Mouse (Mus musculus) left cerebral cortex, postnatal 36 days (tissue): ENCODE results near the gene Otub1. TPM values are rescaled to one million over a fixed set of nuclear protein-coding genes. Genes with fewer than 3 reads are reported as not detected.

Experiments used
- DNase-seq, 2 experiments: peaks; one replicate each; pipeline ENCODE4 v3.0.0; 2021 to 2022; ENCODE audit warnings: low spot score in 2 of 2, mixed read lengths in 1 of 2
- intact Hi-C: fragments of 180-260 bp; cut with DNase I; formaldehyde crosslinking; loops from one replicate; pipeline ENCODE4 v1.15.1; 2025
- total RNA-seq, 2 experiments: library from RNA; stranded (reverse); gene quantifications; 2 replicates each; pipeline ENCODE4 v1.2.3; 2021

The Otub1 gene
- total RNA-seq, 2 experiments from 2014 or later: 253 to 285 TPM

DNA sequence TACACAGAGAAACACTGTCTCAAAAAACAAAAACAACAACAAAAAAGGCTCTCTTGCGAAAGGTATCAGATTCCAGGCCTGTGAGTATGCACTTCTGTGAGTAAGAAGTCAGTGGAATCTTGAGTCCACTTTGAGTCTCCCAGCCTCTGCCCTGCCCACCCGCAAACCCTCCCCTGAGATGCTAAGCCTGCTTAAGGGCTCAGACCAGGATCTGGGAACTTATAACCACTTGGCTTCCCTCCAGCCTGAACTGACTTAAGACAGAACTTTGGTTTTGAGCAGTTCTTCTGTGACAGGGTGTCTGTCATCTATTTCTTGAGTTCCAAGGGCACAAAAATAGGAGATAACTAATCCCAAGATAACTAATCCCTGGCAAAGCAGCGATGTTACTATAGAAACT lies 6.9 kb upstream of the Otub1 start:
- DNase-seq: no peak
- intact Hi-C loops: no loop called here

- intact Hi-C loops: no loop called here
- DNase-seq: no peak
Observed at GRCm38 (mm10) chr19:7212216-7212615, 6.1 kb upstream of the Otub1 start.

- DNase-seq: no peak
- intact Hi-C loops: no loop called here
Observed at GRCm38 (mm10) chr19:7209907-7210646, 4.0 kb upstream of the Otub1 start.

DNA sequence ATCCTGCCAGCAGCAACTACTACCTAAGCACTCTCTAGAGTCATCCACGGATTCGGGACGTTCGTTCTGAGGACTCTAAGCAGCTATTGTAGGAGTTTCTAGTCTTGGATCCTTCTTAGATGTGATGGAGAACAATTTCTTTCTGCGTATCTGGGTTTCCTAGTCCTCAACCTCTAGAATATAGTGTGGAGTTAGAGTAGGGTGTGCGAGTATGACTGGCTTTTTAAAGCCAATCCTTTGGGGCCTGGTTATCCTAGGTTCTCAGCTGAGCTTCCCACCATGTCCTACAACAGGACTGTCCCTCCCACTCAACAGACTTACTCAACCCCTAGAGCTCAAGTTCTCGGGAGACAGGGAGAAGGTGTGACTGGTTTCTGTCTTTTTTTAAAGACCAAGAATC lies 790 bp downstream of the Otub1 start:
- DNase-seq: no peak
- intact Hi-C loops: no loop called here

GRCm38 (mm10) chr19:7204898-7205297 lies 1.2 kb downstream of the Otub1 start:
- intact Hi-C loops: no loop called here
- no peak for DNase-seq

DNA sequence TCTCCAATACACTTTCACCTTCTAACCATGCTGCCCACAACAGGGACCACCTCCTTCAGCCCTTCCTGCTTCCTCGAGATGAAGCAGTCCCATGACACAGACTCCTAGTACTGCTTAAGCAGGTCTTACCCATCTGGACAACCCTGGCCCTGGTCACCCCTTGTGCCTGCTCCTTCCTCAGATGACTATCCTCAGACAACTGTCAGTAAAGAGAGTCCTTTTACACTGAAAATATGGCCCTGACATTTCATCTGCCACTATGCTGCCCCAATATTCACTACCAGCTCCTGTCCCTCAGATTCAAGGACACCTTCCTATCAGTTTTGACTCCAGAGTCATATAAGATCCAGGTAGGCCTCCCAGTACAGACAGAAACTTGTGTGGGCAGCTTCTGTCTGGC lies 5.7 kb downstream of the Otub1 start:
- intact Hi-C loops: no loop called here
- DNase-seq: no peak

DNA sequence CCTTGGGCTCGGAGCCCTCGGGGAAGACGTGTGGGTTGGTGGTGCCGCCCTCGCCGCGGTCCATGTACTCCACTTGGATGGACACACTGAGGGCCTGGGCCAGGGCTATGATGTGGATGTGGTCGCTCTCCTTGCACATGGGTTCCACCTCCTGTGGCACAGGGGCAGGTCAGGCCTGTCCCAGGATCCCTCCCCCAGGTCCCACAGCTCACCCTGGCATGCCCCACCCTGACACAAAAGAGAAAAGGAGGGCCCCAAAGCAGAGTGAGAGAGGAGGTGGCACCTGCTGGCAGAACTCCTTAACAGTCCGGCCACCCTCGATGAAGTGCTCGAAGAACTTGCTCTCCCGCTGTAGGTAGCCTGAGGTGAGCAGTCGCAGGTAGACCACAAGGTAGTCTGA lies 7.0 kb downstream of the Otub1 start:
- DNase-seq: no peak
- intact Hi-C loops: no loop called here

DNA sequence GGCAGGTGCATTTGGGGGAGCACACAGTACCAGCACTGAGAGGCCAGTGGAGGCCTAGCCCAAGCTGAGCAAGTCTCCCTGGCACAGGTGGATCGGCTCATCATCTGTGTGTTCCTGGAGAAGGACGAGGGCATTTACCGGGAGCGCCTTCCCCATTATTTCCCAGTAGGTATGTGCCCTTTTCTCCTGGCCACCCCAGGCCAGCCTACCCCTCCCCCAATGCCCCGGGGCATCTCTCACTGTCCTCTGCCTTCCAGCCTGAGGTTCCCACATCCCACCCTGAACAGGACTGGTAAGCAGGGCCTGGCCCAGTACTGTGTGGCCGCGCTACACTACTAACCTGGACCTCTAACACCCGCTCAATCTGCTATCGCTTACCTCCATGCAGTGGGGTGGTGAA lies 8.7 kb downstream of the Otub1 start:
- no peak for DNase-seq
- intact Hi-C loops: no loop called here

DNA sequence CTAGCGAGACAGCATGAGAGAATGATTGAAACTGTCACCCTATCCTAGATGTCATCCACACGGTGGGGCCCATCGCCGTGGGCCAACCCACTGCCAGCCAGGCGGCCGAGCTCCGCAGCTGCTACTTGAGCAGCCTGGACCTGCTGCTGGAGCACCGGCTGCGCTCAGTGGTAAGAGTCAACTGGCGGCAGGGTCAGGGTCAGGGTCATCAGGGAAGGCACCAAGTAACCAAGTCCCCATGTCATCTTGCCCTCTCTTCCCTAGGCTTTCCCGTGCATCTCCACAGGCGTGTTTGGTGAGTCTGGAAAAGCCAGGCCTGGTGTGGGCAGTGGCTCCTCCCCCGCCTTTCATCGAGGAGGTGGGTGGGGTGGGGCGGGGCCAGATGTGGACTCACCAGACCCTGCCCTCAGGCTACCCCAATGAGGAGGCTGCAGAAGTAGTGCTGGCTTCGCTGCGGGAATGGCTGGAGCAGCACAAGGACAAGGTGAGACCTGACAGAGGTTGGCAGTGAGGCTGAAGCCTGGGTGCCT lies 9.3 kb downstream of the Otub1 start:
- intact Hi-C loops: loop anchor here (1.0 kb wide), 1 partner anchor 133 kb away; no protein-coding TSS in a partner anchor
- no peak for DNase-seq

- intact Hi-C loops: loop anchor here (1.0 kb wide), 1 partner anchor 132 kb away; no protein-coding TSS in a partner anchor
- DNase-seq: peak; percentile 49 to 59
Observed at GRCm38 (mm10) chr19:7195900-7196728, 10.0 kb downstream of the Otub1 start.

GRCm38 (mm10) chr19:7192561-7192967 lies 13.6 kb downstream of the Otub1 start:
- intact Hi-C loops: no loop called here

DNA sequence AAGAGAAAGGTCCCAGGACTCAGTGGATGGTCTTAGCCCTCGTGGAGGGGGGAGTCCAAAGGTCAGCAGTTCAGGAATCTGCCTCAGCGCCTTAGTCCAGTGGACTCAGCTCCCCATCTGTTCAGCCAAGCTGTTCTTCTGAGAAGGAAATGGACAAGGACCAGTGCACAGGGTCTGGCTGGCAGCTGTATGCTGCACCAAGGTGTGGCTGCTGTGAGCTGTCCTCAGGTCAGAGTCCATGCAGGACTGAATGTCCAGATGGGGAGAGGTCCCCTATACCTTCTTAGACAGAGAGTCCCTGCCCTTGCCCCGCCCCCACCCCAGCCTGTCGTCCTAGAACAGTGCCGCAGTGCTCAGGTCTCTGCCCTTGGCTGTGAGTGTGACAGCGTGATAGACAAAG lies 14.5 kb downstream of the Otub1 start:
- intact Hi-C loops: no loop called here
- no peak for DNase-seq

More at GRCm38 (mm10) chr19:7192561-7192967, 13.6 kb downstream of the Otub1 start:
- DNase-seq: no peak

GRCm38 (mm10) chr19:7190986-7191385 lies 15.1 kb downstream of the Otub1 start:
- intact Hi-C loops: no loop called here

DNA sequence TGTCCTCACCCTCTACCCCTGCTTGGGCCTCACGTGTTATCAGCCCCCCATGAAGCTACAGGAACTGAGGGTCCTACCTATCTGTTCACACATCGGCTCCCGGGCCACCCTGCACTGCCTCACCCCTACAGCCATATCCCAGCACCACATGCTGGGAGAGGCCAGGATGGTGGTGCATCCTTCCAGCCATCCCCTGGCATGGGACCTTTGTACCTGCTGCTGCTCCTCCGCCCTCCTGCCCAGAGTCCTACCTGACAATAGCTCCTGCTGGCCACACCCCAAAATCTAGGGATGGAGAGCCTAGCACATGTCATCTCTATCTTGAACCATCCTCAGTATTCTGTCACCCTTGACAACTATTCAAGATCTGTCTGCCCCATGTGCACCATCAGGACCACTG lies 17.1 kb downstream of the Otub1 start:
- DNase-seq: no peak
- intact Hi-C loops: no loop called here

More at GRCm38 (mm10) chr19:7190986-7191385, 15.1 kb downstream of the Otub1 start:
- DNase-seq: no peak

- no peak for DNase-seq
- intact Hi-C loops: no loop called here
Observed at GRCm38 (mm10) chr19:7187157-7187556, 19.0 kb downstream of the Otub1 start.

- DNase-seq: no peak
- intact Hi-C loops: no loop called here
Observed at GRCm38 (mm10) chr19:7185715-7186291, 20.3 kb downstream of the Otub1 start.

DNA sequence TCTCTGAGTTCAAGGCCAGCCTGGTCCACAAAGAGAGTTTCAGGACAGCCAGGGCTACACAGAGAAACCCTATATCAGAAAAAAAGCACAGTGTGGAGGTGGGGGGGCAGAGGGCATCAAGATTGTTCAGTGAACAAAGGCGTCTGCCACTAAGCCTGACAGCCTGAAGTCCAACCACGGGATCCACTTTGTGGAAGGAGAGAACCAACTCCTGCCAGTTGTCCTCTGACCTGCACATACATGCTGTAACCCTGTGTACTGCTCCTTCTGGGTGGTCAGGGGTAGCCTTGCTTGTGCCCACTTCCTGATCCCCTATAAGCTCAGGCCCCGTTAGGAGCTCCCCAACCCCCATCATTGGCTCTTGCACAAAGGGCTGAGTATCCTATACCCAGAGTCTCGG lies 21.1 kb downstream of the Otub1 start:
- intact Hi-C loops: no loop called here
- DNase-seq: no peak

- intact Hi-C loops: no loop called here
Observed at GRCm38 (mm10) chr19:7183419-7183818, 22.7 kb downstream of the Otub1 start.

DNA sequence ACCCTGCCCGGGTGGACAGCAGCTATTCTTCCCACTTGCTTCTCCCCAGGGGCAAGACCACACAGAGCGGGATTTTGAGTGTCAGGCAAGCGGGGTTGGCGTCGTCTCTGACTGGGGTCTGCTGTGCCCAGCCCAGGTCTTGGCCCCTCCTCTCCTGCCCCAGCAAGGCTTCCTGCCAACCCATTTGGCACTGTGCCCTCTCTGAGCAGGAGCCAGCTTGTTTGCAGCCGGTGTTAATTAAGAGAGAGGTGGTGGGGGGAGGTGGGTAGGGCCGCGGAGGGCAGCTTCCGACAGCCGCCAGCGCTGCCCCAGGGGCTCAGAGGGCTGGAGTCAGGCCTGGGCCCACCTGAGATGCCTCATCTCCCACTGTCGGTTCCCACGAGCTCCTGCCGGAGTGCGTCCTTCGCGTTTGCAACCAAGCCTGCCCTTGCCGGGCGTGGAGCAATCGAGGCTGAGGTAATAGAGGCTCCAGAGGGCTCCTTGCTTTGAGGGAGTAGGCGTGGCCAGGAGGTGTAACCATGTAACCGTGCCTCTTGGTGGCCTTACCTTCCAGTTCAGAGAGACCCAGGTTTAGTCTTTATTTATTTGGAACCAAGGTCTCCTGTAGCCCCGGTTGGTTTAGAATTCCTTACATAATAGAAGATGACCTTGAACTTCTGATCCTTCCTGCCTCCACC lies 23.7 kb downstream of the Otub1 start:
- intact Hi-C loops: no loop called here
- DNase-seq: peak; percentile 51 to 70

More at GRCm38 (mm10) chr19:7183419-7183818, 22.7 kb downstream of the Otub1 start:
- DNase-seq: no peak

DNA sequence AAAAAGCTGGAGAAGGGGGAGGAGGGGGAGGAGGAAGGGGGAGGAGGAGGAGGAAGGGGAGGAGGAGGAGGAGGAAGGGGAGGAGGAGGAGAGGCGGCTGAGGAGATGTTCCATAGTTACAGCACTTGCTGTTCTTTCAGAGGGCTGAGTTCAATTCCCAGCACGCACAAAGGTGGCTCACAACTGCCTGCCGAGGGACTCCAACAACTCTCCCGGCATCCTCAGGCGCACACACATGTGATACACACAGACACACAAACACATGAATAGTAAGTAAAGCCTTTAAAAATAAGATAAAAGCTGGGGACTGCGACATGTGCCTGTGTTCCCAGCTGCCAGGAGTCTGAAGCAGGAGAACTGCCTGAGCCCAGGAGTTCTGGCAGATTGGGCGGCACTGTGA lies 24.6 kb downstream of the Otub1 start:
- intact Hi-C loops: no loop called here
- no peak for DNase-seq
